Mouse (Mus musculus): ENCODE results near the gene Wnt10a. TPM values are rescaled to one million over a fixed set of nuclear protein-coding genes. Genes with fewer than 3 reads are reported as not detected.

Wnt10a gene
- polyA plus RNA-seq, 1 experiment from 2014 or later = 1.3 TPM

GRCm38 (mm10) chr1:74771467-74771844 is 19.9 kb upstream of the Wnt10a start:
- DNase-seq (ENCODE audit: low spot score) = no peak
- H3K36me3 ChIP-seq = no peaks in the 10 kb centered on the region
- peaks cover 50% of the 10 kb centered on the region for H3K4me1 ChIP-seq
- under 1% methylated on average over 26 of the region's 26 CpGs for WGBS
- peak overlapping the region; percentile 59 for H3K4me3 ChIP-seq
- peak overlapping the region; percentile 26; the same call in 1 of the 2 replicates for H3K27ac ChIP-seq
- H3K27me3 ChIP-seq (ENCODE audit: low read depth, poor library complexity, severe bottlenecking) = peaks cover 99% of the 10 kb centered on the region
- no peaks in the 10 kb centered on the region for H3K9me3 ChIP-seq (replicated peaks)

- WGBS = 0% methylated on average over 7 of the region's 8 CpGs
- DNase-seq (ENCODE audit: low spot score) = no peak
- peak within 1 kb of the TSS; percentile 26 for H3K27ac ChIP-seq
- H3K9me3 ChIP-seq (replicated peaks) = no peaks in the 10 kb centered on the region
- H3K27me3 ChIP-seq (ENCODE audit: low read depth, poor library complexity, severe bottlenecking) = peaks cover 99% of the 10 kb centered on the region
- peak within 1 kb of the TSS; percentile 59 for H3K4me3 ChIP-seq
- H3K36me3 ChIP-seq = no peaks in the 10 kb centered on the region
- H3K4me1 ChIP-seq = peaks cover 52% of the 10 kb centered on the region
Observed at GRCm38 (mm10) chr1:74771845-74771930, 19.6 kb upstream of the Wnt10a start, which contains the start of gene Wnt6. Gene Wnt6, plus strand, starts transcription at chr1:74771892.

- H3K9me3 ChIP-seq (replicated peaks) = no peaks in the 10 kb centered on the region
- H3K4me3 ChIP-seq = peak overlapping the region; percentile 59
- WGBS = under 1% methylated on average over 51 of the region's 51 CpGs
- H3K36me3 ChIP-seq = no peaks in the 10 kb centered on the region
- peaks cover 56% of the 10 kb centered on the region for H3K4me1 ChIP-seq
- peak; percentile 68 for DNase-seq (ENCODE audit: low spot score)
- peaks cover 99% of the 10 kb centered on the region for H3K27me3 ChIP-seq (ENCODE audit: low read depth, poor library complexity, severe bottlenecking)
- peak overlapping the region; percentile 26 for H3K27ac ChIP-seq
Observed at GRCm38 (mm10) chr1:74771931-74772620, 19.2 kb upstream of the Wnt10a start.

GRCm38 (mm10) chr1:74773136-74773535 is 18.2 kb upstream of the Wnt10a start:
- Histone ChIP-seq H3K4me3 (peak overlapping the region; percentile 59), H3K36me3 (no peaks in the 10 kb centered on the region), H3K9me3 (replicated peaks) (no peaks in the 10 kb centered on the region), H3K4me1 (peaks cover 56% of the 10 kb centered on the region), H3K27me3 (ENCODE audit: low read depth, poor library complexity, severe bottlenecking) (peaks cover 100% of the 10 kb centered on the region), H3K27ac (no peak overlapping the region)
- peak; percentile 77 for DNase-seq (ENCODE audit: low spot score)
- 0% methylated on average over 15 of the region's 15 CpGs for WGBS

GRCm38 (mm10) chr1:74774062-74774461 is 17.3 kb upstream of the Wnt10a start:
- Histone ChIP-seq H3K27me3 (ENCODE audit: low read depth, poor library complexity, severe bottlenecking) (peaks cover 100% of the 10 kb centered on the region), H3K4me1 (peaks cover 56% of the 10 kb centered on the region), H3K4me3 (peak overlapping the region; percentile 7; the same call in 1 of the 2 replicates), H3K36me3 (no peaks in the 10 kb centered on the region), H3K9me3 (replicated peaks) (no peaks in the 10 kb centered on the region), H3K27ac (no peak overlapping the region)
- DNase-seq (ENCODE audit: low spot score) = no peak
- WGBS = 12% methylated on average over 7 of the region's 7 CpGs

- no peak for DNase-seq (ENCODE audit: low spot score)
- Histone ChIP-seq H3K27me3 (ENCODE audit: low read depth, poor library complexity, severe bottlenecking) (peaks cover 100% of the 10 kb centered on the region), H3K9me3 (replicated peaks) (no peaks in the 10 kb centered on the region), H3K4me1 (peaks cover 50% of the 10 kb centered on the region), H3K27ac (no peak overlapping the region; the same call in 1 of the 2 replicates), H3K36me3 (no peaks in the 10 kb centered on the region), H3K4me3 (no peak overlapping the region)
- 14% methylated on average over 5 of the region's 5 CpGs for WGBS
Observed at GRCm38 (mm10) chr1:74775816-74776215, 15.5 kb upstream of the Wnt10a start.

- H3K27me3 ChIP-seq (ENCODE audit: low read depth, poor library complexity, severe bottlenecking) = peaks cover 100% of the 10 kb centered on the region
- no peaks in the 10 kb centered on the region for H3K9me3 ChIP-seq (replicated peaks)
- H3K4me3 ChIP-seq = no peak overlapping the region
- WGBS = 32% methylated on average over 3 of the region's 3 CpGs
- no peak for DNase-seq (ENCODE audit: low spot score)
- peaks cover 40% of the 10 kb centered on the region for H3K4me1 ChIP-seq
- H3K36me3 ChIP-seq = no peaks in the 10 kb centered on the region; the same call in 1 of the 2 replicates
- H3K27ac ChIP-seq = no peak overlapping the region
Observed at GRCm38 (mm10) chr1:74778934-74779486, 12.3 kb upstream of the Wnt10a start.

GRCm38 (mm10) chr1:74782045-74782444 is 9.3 kb upstream of the Wnt10a start:
- H3K4me1 ChIP-seq = peaks cover 22% of the 10 kb centered on the region
- no peaks in the 10 kb centered on the region; the same call in 1 of the 2 replicates for H3K36me3 ChIP-seq
- peaks cover 98% of the 10 kb centered on the region for H3K27me3 ChIP-seq (ENCODE audit: low read depth, poor library complexity, severe bottlenecking)
- no peaks in the 10 kb centered on the region for H3K9me3 ChIP-seq (replicated peaks)
- 25% methylated on average over 14 of the region's 14 CpGs for WGBS
- DNase-seq (ENCODE audit: low spot score) = no peak
- H3K27ac ChIP-seq = no peak overlapping the region
- peak overlapping the region; percentile 10; the same call in 1 of the 2 replicates for H3K4me3 ChIP-seq

GRCm38 (mm10) chr1:74783554-74783953 is 7.8 kb upstream of the Wnt10a start:
- H3K9me3 ChIP-seq (replicated peaks) = no peaks in the 10 kb centered on the region
- 2% methylated on average over 13 of the region's 13 CpGs for WGBS
- no peak for DNase-seq (ENCODE audit: low spot score)
- H3K27me3 ChIP-seq (ENCODE audit: low read depth, poor library complexity, severe bottlenecking) = peaks cover 98% of the 10 kb centered on the region
- H3K27ac ChIP-seq = no peak overlapping the region
- H3K36me3 ChIP-seq = no peaks in the 10 kb centered on the region; the same call in 1 of the 2 replicates
- H3K4me3 ChIP-seq = peak overlapping the region; percentile 51
- peaks cover 28% of the 10 kb centered on the region for H3K4me1 ChIP-seq

GRCm38 (mm10) chr1:74784041-74784759 is 7.1 kb upstream of the Wnt10a start:
- H3K36me3 ChIP-seq = no peaks in the 10 kb centered on the region; the same call in 1 of the 2 replicates
- H3K4me1 ChIP-seq = peaks cover 34% of the 10 kb centered on the region
- 4% methylated on average over 67 of the region's 67 CpGs for WGBS
- H3K4me3 ChIP-seq = peak overlapping the region; percentile 51
- H3K27me3 ChIP-seq (ENCODE audit: low read depth, poor library complexity, severe bottlenecking) = peaks cover 98% of the 10 kb centered on the region
- no peak overlapping the region; the same call in 1 of the 2 replicates for H3K27ac ChIP-seq
- H3K9me3 ChIP-seq (replicated peaks) = no peaks in the 10 kb centered on the region
- peak; percentile 80 for DNase-seq (ENCODE audit: low spot score)

- H3K9me3 ChIP-seq (replicated peaks) = no peaks in the 10 kb centered on the region
- no peak overlapping the region for H3K27ac ChIP-seq
- no peaks in the 10 kb centered on the region for H3K36me3 ChIP-seq
- H3K4me1 ChIP-seq = peaks cover 53% of the 10 kb centered on the region
- no peak overlapping the region for H3K4me3 ChIP-seq
- 8% methylated on average over 7 of the region's 7 CpGs for WGBS
- peak; percentile 80 for DNase-seq (ENCODE audit: low spot score)
- H3K27me3 ChIP-seq (ENCODE audit: low read depth, poor library complexity, severe bottlenecking) = peaks cover 98% of the 10 kb centered on the region
Observed at GRCm38 (mm10) chr1:74787846-74788245, 3.5 kb upstream of the Wnt10a start.

- Histone ChIP-seq H3K27ac (no peak overlapping the region), H3K36me3 (no peaks in the 10 kb centered on the region), H3K27me3 (ENCODE audit: low read depth, poor library complexity, severe bottlenecking) (peaks cover 98% of the 10 kb centered on the region), H3K4me1 (peaks cover 51% of the 10 kb centered on the region), H3K4me3 (no peak overlapping the region), H3K9me3 (replicated peaks) (no peaks in the 10 kb centered on the region)
- peak; percentile 33 for DNase-seq (ENCODE audit: low spot score)
- 14% methylated on average over 6 of the region's 6 CpGs for WGBS
Observed at GRCm38 (mm10) chr1:74788603-74789176, 2.6 kb upstream of the Wnt10a start.

GRCm38 (mm10) chr1:74790095-74790494 is 1.2 kb upstream of the Wnt10a start:
- Histone ChIP-seq H3K36me3 (no peaks in the 10 kb centered on the region), H3K9me3 (replicated peaks) (no peaks in the 10 kb centered on the region), H3K4me3 (no peak overlapping the region), H3K27ac (no peak overlapping the region), H3K4me1 (peaks cover 56% of the 10 kb centered on the region), H3K27me3 (ENCODE audit: low read depth, poor library complexity, severe bottlenecking) (peaks cover 98% of the 10 kb centered on the region)
- peak; percentile 29 for DNase-seq (ENCODE audit: low spot score)
- WGBS = 3% methylated on average over 3 of the region's 3 CpGs

Measured in limb, embryonic 10.5 days (tissue).